Mouse (Mus musculus): Measurements from ENCODE around the gene Gria1.

GRCm38 (mm10) chr11:57204371-57204770 lies 193.2 kb downstream of the Gria1 start:
- TF ChIP-seq CTCF (IDR thresholded peaks at IDR 0.05; ENCODE audit: low read depth, low read length), result no peak
- TF ChIP-seq POLR2A (IDR thresholded peaks at IDR 0.05; ENCODE audit: extremely low read depth, insufficient read depth, low read length), result no peak

Data from liver, adult 2 months (tissue).